Mouse (Mus musculus) heart, adult 2 months (tissue): ENCODE results near the gene Galnt2.

Source experiments
- CTCF ChIP-seq: fragments of 200-600 bp; IDR thresholded peaks from 2 replicates; pipeline ENCODE4 v1.8.1; 2022; ENCODE audit warnings: antibody characterized with exemption, mild to moderate bottlenecking, moderate library complexity
- EP300 ChIP-seq: fragments of 200-500 bp; IDR thresholded peaks from 2 replicates; pipeline ENCODE4 v1.6.1; 2011; ENCODE audit warnings: low read depth, low read length, control low read depth; ENCODE audit not compliant: insufficient read depth
- POLR2A ChIP-seq: fragments of 200-500 bp; IDR thresholded peaks from 2 replicates; pipeline ENCODE4 v1.6.1; 2011; ENCODE audit warnings: mild to moderate bottlenecking, low read depth, low read length, control low read depth; ENCODE audit not compliant: insufficient read depth

DNA sequence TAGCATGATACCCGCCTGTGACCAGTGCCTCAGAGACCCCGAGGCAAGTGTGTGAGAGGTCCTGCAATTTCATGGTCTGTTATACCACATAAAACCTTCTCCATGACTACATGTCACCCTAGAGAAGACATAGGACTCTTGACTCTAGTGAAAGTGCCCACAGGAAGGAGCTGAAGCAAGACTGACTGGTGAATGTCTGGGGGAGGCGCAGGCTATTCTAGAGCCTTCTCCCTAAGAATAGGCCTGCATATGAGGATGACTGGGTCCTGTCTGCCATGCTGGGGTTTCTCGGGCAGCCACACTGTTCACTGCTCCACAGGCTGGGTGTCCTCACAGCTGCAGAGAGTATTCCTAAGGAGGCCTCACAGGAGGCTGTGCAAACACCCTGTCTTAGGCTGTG lies 73.0 kb downstream of the Galnt2 start:
- TF ChIP-seq POLR2A = no peak
- TF ChIP-seq CTCF = no peak
- no peak for TF ChIP-seq EP300
